Mouse (Mus musculus) heart, postnatal 10 days (tissue): ENCODE data around the gene Fbln5. TPM values are rescaled to one million over a fixed set of nuclear protein-coding genes. Genes with fewer than 3 reads are reported as not detected.
A peak's percentile ranks its signal among the peaks of the same experiment; 100 is the strongest.

Experiments used
- DNase-seq, 2 experiments: peaks; one replicate each; pipeline ENCODE4 v3.0.0; 2021
- intact Hi-C: fragments of 180-260 bp; cut with DNase I; formaldehyde crosslinking; loops from one replicate; pipeline ENCODE4 v1.15.1; 2025
- total RNA-seq, 2 experiments: library from RNA; stranded (reverse); gene quantifications; 2 replicates each; pipeline ENCODE4 v1.2.3; 2021

Fbln5 gene
- total RNA-seq: 10 to 100 TPM; 47.1 to 52.2 TPM

DNA sequence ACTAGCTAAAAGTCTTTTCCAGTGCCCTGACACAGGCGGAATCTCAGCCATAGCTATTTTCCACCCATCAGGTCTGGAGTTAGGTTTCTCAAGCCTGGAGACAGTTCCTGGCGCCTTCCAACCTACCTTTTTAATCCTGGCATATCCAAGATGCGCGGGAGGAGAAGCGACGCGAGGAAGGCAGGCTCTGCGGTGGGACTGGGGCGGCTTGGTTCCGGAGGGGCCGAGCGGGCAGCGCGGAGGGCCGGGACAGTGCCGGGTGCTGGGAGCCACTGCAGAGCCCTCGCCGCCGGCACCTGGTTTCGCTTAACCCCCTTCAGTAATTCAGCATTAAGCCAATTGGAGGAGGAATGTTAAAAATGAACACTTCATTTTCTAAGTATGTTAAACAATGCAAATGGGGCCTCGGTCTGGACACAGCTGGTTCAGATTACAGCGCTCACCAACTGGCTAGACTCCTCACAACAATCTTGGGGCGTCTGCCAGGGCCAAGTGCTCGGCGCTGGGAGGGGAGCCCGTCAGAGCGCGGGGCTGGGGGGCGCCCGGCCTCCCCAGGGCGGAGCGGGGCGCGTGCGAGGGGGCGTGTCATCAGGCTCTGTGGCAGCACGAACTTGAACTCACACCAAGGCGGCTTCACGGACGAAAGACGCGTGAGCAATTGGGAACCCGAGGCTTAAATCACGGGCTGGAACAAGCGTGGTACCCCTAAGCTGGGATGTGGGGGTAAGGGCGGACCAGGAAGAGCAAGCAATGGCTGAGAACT lies at the start of gene Fbln5:
Fbln5 (minus strand) TSS at position 448 of the 763 bp plus-strand sequence.
- intact Hi-C loops: loop anchor here (5.0 kb wide), 1 partner anchor 46 kb away; no protein-coding TSS in a partner anchor
- DNase-seq: peak; percentile 68 to 72

DNA sequence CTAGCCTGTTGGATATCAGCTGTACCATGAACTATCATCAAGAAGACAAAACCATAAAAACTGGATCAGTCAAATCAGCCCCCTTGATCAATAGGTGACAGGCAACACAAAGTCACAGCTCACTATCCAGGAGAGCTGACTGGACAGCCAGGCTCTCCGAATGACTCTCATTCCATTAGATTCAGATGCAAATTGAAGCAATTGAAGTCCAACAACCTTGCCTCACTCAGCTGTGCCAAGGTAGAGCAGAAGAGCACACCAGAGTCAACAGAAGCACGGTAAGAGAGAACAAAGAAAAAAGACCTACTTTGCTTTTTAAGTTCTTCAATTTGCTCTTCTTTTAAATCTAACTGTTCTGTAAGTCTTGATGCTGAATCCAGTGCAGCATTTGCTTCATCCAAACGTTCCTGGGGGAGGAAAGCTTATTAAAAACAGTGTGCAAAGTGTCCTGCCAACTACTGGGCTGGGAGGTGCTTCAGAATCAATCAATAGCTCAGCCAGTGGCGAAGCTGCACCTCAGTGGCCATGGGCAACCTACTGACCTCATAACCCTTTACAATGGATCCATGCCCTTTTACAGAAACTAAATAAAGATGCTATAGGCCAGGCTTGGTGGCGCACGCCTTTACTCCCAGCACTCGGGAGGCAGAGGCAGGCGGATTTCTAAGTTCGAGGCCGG lies 43.6 kb upstream of the Fbln5 start:
- DNase-seq: no peak
- intact Hi-C loops: no loop called here

DNA sequence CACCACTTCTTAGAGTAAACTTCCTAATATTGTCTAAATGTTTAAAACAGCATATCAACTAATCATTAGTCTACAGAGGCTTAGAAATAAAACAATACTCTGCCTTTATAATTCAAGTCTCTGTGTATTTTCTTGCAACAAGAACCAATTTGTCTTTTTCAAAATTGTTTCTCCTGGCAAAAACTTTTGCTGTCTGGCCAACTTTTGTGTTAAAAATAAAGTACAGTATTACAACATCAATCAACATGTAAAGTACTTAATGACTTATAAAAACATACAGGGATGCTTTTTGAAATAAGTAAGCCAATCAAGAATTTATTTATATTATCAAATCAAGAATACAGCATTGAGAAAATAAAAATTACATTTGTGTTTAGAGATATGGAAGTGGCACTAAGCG lies 41.4 kb upstream of the Fbln5 start:
- intact Hi-C loops: no loop called here
- DNase-seq: no peak

DNA sequence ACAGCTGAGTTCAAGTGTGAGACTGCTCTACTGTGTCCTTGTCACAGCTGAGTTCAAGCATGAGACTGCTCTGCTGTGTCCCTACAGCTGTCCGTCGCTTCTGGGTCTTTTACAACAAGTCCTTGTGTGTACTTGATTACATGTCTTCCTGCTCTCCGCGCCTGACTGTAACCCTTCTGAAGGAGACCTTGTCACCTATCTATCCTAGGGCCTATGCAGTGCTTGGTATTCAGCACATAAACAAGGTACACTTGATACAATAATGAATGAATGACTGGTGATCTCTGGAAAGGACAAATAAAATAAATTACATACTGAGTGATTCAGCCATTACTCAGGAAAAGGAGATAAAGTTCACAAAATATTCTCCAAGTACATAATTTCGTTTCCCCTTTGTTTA lies 39.2 kb upstream of the Fbln5 start:
- DNase-seq: no peak
- intact Hi-C loops: no loop called here

DNA sequence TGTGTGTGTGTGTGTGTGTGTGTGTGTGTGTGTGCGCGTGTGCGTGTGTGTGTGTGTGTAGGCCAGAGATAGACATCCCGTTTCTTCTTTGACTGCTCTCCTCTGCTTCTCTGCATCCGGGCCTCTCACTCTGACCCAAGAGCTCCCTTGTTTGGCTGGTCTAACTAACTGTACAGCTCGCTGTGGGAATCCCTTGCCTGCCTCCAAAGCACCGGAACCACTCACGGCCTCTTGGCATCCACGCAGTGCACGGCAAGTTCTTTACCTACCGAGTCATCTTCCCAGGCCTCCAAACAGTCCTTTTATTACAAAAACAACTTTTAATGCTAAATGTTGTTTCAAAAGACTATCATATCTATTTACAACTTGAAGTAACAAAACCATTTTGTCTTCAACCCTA lies 35.5 kb upstream of the Fbln5 start:
- intact Hi-C loops: no loop called here

DNA sequence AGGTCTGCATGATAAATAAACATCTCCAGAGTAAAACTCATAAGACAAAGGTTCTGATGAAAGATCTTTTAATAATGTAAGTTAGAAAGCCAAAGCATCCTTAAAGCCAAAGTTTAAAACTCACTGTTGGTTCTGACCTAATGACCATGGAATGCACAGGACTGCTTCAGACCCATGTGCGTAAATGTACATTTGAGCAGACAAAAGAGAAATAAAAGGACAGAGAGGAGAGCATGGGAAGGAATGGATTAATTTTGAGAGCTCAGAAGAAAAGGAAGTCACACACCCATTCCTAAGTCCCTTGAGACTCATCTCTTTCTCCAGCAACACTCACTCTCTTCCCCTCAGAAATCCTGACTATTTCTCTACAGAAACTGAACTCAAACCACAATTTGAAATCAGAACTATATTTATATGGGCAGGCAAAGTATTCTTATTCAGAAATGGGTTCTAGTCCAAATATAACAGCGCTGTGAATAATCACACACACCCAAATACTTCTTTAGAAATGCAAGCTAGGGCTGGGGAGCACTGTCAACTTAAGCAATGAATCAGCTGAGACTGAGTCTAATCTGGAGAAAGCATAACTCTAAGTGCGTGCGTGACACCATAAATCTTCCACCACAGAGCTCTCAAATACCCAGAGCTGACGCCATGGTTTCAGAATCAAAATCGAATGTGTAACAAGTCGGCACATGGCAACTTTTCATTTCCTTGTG lies 33.1 kb upstream of the Fbln5 start:
- intact Hi-C loops: no loop called here
- DNase-seq: no peak

More for the DNA sequence above, 35.5 kb upstream of the Fbln5 start:
- DNase-seq: no peak

DNA sequence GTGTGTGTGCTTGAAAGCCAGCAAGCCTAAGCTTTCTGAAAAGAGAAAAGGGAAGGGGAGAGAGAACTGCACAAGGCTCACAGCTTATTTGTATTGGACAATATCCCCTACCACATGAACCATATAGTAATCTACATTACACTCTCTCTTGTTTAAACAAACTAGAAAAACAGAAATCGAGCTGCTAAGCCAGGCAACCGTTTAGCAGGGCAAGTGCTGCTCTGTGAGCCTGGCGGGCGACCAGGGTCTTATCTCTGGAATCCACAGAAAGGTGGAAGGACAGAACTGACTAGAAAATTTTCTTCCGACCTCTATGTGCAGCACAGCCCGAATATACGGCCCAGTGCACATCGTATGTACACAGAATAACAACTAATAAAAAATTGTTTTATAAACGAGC lies 32.5 kb upstream of the Fbln5 start:
- intact Hi-C loops: no loop called here
- DNase-seq: peak; percentile 30 to 40

DNA sequence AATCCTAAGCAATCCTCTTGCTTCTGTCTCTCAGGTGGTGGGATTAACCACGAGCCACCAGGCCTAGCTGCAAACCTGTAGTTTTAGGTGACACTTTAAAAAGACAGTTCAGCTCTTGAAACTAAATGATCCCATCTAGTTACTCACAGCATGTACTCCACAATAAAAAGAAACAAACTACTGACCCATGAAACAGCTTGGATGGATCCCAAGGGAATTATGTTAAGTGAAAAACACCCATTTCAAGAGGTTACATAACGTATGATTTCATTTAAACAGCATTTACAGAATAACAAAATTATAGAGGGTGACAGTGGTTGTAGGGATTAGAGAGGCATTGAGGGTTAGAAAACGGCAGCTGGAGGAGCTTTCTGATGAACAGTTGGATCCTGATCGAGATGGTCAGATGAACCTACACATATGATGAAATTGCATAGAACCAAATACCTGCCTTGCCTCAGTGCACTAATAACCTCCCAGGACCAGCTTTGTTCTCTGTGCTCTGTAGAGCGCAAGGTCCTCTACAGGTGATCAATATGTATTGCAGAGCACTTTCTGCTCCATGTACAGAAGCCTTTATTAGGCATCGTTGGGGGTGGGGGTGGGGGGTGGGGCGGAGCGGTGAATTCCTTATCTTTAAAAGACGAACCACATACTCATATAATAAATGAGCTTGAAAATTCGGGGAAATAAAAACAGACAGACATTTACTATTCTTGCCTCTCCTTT lies 17.9 kb upstream of the Fbln5 start:
- DNase-seq: no peak
- intact Hi-C loops: no loop called here

DNA sequence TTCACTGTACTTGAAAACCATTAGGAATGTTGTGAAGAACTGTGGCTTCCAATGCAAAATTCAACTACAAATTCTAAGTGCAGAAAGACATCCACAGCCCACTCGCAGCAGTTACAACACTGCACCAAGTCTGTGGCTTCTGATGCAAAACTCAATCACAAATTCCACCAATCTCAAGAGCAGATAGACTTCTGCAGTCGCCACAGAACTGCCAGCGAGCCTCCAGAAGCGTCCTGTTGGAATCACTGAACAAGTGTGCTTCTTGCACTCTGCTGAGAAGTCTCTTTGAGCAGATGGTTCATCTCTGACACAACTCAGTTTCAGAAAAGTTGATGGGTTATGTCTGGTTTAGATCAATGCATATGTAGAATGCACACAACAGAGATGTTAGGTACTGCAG lies 15.9 kb upstream of the Fbln5 start:
- intact Hi-C loops: no loop called here
- no peak for DNase-seq

DNA sequence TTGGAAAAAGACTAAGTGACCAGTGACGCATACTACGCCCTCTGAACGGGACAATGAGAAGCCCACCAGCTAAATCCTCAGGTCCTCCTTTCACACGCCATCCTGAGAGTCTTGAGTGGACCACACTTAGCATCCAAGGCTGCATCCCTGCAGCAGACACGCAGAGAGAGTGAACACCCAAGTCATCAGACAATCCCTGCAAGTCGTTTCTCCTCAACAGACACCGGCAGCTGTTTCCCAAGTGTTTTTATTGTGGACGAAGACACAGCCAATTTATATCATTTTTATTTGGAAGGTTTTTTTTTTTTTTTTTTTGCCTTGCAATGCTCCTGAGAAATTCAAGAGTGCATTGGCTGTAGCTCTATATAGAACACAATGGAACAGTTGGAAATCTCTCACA lies 14.9 kb upstream of the Fbln5 start:
- no peak for DNase-seq
- intact Hi-C loops: no loop called here

DNA sequence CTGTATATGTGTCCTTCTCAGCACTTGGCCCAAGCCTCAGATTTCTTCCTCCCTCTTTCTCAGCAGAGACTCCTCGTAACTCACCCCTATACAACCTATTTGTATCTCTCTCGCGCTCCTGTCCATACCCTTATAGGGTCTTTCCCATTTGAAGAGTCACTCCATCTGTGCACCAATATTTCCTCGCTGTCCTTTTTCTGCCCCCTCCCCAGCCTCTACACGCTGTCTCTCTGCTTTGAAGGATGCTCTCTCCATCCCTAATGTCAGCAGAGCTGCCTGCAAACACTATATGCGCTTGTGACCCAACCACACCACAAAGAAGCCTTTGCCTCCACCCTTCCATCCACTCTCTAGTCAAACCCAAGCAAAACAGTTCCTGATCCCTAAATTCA lies 14.3 kb upstream of the Fbln5 start:
- DNase-seq: no peak
- intact Hi-C loops: no loop called here

DNA sequence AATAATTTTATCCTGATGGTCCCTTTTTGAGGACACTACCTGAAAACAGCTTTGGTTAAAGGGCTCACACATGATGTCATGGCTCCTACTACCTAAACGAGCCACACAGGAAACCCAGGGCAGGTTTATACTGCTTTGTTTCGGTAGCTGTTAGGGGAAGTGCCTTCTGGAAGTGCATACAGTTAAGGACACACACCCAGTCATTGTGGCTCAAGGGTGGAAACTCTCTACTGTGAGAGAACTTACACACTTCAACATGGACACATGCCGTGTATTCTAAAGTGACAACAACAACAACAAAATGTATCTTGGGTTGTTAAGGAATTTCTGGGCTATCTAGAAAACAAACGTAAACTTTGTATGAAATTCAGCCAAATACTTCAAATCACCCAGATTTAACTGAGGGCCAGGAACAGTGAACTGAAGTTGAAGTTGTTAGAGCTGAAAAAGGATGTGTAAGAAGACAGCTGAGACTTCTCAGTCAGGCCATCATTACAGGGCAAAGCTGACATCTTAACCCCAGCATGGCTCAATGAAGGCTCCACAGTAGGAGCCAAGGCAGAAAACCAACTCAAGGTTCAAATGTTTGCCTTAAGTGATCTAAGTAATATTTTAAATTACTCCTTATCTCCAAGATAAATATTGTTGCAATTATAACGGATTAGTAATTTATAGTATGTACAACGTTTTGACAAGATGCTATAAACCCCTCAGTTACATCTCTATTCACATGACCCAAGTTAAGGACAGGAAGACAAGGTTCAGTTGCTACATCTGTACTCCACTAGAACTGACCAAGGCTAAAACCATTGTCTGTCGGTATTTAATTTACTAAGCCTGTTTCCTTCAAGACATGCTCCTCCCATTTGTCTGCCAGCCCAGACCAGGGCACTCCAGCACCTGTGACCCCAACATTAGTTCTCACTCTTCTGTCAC lies 13.6 kb upstream of the Fbln5 start:
- intact Hi-C loops: no loop called here
- DNase-seq: no peak

DNA sequence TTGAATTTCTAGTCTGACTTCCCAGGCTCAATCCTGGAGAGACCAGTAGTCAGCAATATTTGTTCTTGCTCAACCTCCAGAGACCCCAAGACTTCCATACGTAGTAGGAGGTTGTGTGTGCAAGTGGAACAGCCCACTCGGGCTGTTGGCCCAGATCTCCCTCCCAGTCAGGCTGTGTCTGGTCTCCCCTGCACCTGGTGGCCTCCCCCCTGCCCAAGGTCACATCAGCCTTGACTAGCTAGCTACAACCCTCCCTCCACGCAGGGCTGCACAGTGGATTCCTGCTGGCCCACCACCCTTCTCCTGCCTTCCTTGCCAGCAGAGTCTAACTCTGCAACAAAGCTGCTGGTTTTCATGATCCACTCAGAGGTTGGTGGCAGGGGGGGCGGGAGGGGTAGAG lies 12.4 kb upstream of the Fbln5 start:
- intact Hi-C loops: no loop called here

DNA sequence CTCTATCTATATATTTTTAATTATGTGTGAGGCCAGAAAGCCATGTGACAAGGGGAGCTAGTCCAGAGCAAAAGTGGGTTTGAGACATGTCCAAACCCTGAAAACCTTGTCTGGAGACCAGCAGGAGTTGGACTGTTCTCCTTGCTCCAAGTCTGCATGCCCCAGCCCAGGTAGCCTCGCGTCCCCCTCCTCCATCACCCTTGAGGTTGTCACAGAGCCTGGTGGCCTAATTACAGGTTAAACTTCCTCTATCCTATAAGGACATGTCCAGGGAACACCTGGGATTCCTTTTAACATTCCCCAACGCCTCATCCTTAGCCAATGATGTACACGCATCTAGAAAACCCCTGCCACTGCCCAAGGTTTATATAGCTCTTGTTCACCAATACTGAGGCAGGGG lies 4.3 kb upstream of the Fbln5 start:
- intact Hi-C loops: no loop called here
- no peak for DNase-seq

More for the DNA sequence above, 12.4 kb upstream of the Fbln5 start:
- no peak for DNase-seq

DNA sequence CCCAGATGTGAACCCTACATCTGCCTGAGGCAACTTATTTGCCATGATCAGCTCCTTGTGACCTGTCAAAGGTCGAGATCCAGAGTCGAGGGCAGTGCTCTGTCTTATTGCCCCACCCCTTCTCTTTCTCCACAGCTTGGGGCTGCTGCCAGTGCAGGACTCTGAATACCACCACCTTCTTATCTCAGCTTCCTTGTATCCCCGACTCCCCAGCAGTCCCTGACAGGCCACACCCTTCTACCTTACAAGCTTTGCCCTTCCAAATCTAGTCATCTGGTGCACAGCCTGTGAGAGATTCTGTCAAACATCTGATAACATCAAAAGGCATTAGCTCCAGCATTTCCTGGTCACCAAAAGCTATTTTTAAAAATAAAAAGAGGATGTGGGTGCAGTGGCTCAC lies 2.7 kb upstream of the Fbln5 start:
- DNase-seq: no peak
- intact Hi-C loops: no loop called here

DNA sequence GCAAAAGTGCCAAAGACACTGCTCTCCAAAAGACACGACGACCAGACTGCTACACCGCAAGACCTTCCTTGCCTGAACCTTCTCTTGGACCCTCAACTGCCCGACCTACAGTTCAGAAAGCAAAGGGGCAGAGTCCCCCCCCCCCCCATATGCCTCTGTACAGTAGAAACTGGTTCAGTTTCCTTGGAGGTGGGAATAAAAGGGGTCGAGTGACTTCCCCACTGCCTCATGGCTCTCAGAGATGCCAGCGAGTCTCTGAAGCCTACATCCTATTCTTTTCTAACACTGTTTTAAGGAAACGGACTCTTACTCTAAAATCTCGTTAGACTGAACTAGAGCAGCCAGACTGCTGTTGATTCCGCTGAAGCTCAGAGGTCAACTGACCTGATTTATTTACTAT lies 715 bp upstream of the Fbln5 start:
- no peak for DNase-seq
- intact Hi-C loops: loop anchor here (5.0 kb wide), 1 partner anchor 47 kb away; no protein-coding TSS in a partner anchor

DNA sequence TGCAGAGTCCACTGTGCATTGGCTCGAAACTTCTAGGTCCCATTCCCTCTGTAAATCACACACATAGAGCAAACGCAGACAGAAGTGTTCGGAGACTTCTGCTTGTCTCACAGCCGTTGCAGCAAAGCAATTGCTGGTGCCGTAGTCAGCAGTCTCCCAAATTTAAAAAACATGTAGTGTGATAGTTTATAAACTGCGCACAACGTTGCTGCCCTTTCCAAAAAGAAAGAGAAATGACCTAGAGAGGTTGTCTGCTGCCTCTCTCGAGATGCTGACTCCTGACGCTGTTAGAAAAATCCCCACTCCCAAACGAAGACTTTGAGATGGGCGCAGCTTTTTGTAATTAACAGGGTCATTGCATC lies 628 bp downstream of the Fbln5 start:
- no peak for DNase-seq

DNA sequence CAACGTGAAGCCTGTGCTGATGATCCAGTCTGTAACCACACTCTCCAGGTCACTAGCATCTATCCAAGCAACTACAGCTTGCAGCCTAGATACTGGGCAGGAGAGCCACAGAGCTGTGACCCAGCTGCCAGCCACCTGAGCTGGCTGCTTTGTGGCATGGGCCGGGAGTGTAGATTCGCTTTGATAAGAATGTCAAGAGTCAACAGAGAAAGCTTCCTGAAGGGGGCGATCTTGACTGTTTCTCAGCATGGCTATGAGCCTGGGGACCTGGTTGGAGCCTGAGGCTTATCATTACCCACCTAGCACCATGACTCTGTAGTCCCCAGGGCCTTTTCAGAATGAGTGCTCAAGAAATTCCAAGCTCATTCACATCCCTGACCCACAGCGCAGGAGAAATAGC lies 2.0 kb downstream of the Fbln5 start:
- intact Hi-C loops: loop anchor here (2.0 to 5.0 kb wide), 2 partner anchors 45 to 58 kb away; no protein-coding TSS in a partner anchor
- no peak for DNase-seq

More for the DNA sequence above, 628 bp downstream of the Fbln5 start:
- intact Hi-C loops: loop anchor here (5.0 kb wide), 1 partner anchor 46 kb away; no protein-coding TSS in a partner anchor

DNA sequence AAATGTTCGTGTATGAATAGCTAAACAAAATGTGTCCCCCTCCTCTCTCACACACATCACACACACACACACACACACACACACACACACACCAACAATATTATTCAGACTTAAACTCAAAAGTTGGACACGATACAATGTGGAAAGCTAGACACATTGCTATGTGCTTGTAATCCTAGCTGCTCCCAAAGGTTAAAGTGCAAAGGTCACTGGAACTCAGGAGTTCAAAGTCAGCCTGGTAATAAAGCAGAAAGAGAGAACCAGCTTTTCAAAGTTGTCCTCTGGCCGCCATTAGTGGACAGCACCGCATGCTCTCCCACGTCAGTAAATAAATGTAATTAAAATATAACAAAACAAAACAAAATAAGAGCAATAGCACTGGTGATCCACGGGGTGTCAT lies 3.1 kb downstream of the Fbln5 start:
- DNase-seq: no peak
- intact Hi-C loops: loop anchor here (2.0 to 5.0 kb wide), 2 partner anchors 43 to 59 kb away; no protein-coding TSS in a partner anchor

DNA sequence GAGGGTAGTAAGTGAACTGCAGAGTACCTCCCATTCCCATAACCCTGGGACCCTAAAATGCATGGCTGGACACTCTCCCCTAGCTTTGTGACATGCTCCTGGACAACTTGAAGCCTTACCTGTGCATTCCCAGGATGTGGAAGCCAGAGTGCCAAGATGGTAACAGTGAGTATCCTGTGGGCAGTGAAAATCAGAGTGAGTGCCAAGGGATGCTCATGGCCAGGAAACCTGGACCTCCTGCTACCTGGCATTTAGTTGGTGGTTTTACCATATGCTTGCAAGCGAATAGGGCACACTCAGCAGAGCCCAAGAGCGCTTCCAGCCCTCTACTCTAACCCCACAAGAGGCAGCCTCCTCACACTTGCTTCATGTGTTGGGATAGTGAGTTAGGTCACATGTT lies 4.4 kb downstream of the Fbln5 start:
- DNase-seq: no peak

More for the DNA sequence above, 4.4 kb downstream of the Fbln5 start:
- intact Hi-C loops: no loop called here
